Mouse (Mus musculus) left cerebral cortex, adult 9 months (tissue): ENCODE results near the gene Smug1.

ENCODE experiments used
- DNase-seq, 2 experiments: peaks; one replicate each; pipeline ENCODE4 v3.0.0; 2022; ENCODE audit warnings: low spot score in 2 of 2

The Smug1 gene

DNA sequence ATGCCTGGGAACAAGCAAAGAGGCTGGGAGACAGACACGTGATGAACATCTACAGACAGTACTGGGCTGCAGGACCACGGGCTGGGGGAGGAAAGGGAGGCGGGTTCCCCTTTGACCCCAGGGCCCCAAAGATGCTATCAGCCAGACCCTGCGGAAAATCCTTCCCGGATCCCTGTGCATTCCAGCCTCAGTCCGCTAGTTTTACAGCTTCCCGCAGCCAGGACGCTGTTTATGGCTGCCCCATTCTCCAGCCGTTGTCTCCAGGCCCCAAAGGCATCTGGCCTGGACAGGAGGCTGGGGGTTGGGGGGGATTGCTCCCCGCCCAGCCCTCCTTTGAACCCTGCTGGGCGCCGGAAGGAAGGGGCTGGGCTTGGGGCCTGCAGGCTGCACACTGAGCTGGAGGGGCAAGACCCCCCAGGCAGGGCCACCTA lies 10.7 kb upstream of the Smug1 start:
- no peak for DNase-seq

DNA sequence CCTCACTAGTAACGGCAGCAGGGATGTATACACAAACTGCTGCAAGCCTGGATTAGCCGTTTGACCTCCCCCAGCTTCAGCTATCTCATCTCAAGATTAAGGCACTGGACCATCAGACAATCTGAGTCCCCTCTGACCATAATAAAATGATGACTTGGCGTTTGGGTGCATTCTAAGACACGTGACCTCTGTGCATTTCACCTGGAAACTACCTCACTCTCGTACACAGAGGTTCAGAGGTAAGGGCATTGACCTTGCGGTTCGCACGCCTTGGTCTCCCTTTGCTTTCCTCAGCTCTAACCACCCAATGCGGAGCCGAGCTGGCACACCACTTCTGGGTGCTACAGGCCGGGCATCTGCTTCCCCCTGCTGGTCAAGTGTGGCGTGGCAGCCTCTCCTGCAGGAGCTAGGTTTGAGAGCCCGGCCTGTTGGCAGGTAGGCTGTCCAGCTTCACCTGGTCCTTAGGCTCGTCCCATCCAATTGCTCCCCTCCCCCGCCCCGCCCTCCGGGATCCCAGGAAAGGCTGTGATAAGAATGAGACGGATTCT lies 10.1 kb upstream of the Smug1 start:
- DNase-seq = peak in 1 of 2 experiments; percentile 91

GRCm38 (mm10) chr15:103173251-103173650 lies 6.4 kb upstream of the Smug1 start:
- DNase-seq = no peak

GRCm38 (mm10) chr15:103172537-103172936 lies 5.6 kb upstream of the Smug1 start:
- DNase-seq = peak in 1 of 2 experiments; percentile 50

- no peak for DNase-seq
Observed at GRCm38 (mm10) chr15:103171276-103171675, 4.4 kb upstream of the Smug1 start.

GRCm38 (mm10) chr15:103170316-103170679 lies 3.4 kb upstream of the Smug1 start:
- no peak for DNase-seq

DNA sequence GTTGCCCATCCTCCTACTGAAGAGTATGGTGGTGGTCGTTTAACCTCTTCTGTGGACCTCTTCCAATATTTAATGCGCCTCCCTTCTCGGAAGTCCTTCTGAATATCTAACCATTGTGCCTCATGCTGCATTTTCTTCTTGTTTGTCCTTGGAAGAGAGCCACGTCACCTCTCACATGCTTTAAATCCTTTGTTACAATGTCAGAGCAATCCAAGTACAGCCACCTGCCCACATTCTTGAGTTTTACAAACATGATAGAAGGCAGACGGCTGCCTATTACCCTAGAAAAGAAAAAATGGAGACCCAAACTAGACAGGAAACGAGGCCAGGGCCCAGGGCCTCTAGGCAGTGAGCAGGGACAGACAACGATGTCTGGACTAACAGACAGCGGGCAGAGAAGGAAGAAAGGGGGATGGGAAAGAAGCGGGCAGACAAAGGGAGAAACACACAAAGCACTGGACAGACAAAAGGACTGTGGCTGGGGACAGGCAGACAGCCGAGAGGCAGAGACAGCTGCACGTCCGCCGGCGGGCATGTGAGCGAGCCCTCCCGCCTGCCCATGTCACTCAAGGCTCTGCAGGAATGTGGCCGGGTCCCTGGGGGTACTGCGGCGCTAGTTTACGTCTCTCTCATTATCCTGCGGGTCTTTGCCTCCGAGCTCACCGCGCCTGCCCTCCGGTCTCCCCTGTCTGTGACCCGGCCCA lies 2.9 kb upstream of the Smug1 start:
- no peak for DNase-seq

DNA sequence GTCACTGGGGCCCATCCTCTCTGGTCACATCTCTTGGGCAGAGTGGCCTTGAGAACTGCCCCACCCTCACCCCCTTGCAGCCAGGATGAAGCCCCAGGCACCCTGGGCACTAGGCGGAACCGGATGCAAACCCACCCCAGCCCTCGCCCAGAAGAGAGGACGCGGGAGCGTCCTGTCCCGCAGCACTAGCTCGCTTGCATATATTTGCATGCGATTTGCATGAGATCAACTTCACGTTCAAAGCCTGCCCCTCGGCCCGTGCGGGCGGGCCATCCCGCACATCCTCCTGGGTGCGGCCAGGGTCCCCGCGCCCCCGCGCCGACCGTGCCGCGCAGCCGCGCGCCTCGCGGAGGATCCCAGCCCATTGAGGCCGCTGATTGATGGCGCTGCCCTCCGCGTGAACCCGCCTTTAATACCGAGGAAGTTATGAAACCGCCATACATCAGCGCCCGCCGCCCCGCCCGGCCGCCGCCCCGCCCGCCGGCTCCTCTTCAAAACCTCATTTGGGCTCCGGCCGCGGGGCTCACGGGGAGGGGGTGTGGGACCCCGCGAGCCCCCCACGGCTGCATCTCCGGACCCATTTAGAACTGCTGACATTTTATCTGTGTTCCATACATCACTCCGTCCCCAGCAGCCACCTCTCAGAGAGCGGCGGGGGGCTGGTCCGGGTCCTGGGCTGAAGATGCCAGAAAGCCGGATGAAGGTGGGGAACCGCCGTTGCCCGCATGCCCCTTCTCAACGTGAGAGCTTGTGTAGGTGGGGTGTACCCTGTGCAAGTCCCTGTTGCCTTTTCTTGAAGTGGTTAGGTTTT lies 2.1 kb upstream of the Smug1 start:
- no peak for DNase-seq

DNA sequence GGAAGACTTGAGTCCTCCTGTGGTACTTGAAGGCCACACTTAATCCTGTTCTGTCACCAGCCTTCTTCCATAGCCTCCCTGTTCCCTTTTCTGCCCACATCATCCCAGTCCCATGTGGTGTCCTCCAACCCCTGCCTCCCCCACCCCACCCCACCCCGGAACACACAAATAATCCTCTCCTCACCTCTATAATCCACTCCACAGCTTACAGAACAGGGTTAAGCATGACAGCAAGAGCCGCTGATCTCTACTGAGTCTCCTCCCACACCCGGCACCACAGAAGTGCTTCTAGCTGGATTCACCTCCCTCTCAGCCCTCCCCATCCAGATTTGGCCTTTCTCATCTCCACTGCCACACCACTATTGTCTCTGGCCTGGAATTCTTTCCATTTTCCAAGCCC lies 894 bp upstream of the Smug1 start:
- DNase-seq = no peak

DNA sequence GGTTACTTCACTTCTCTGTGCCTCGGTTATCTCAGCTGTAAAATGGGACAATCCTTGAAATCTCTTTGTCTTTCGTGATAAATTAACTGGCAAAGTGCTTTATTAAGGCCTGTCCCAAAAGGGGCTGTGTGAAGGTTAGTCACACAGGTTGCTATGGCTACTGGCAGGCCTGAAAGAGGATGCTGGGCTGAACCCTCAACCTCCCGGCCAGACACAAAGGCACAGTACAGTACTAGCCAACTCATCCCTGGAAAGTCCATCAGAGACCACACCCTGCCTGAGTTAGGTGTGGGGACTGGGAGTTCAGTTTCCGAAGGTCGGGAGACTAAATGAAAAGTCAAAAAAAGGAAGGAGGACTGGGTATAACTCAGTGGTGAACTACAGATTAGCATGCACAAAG lies 968 bp downstream of the Smug1 start:
- no peak for DNase-seq

DNA sequence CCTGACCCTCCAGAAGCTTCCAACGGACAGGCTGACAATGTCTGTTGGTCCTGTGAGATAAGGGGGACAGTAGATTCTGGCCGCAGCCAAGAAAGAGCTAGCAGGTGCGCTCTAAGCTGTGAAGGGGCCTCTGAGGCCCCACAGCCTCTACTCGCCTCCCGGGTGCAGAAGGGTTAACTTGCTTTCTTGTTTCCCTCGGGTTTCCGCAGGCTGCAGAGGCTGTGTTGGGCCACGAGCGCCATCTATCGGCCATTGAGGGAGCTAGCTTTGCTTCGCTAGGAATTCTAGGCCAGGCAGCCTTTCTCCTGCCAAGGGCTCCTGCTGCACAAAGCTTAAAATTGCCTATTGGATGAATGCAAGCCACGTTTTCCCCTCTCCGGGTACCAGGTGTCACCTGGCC lies 1.5 kb downstream of the Smug1 start:
- peak; percentile 55 to 91 for DNase-seq

- peak; percentile 83 to 95 for DNase-seq
Observed at GRCm38 (mm10) chr15:103163182-103163919, 3.5 kb downstream of the Smug1 start.

DNA sequence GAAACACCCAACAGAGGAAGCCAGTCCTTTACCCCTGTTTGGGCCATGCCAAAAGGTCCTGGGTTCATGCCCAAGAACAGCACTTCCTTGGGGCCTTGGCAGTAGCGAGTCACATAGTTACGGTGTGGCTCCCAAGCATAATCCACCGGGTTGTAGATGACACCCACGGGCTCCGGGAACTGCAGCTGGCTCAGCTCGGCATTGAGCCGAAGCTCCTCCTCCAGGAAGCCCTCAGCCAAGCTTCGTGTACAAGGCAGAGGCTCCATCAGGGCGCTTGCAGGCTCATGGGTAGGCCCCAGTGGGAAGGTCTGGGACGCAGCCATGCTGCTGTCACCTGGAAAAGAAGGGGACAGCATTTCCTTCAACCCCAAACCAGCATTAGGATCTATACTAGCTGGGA lies 9.3 kb downstream of the Smug1 start:
- DNase-seq = peak in 1 of 2 experiments; percentile 54

DNA sequence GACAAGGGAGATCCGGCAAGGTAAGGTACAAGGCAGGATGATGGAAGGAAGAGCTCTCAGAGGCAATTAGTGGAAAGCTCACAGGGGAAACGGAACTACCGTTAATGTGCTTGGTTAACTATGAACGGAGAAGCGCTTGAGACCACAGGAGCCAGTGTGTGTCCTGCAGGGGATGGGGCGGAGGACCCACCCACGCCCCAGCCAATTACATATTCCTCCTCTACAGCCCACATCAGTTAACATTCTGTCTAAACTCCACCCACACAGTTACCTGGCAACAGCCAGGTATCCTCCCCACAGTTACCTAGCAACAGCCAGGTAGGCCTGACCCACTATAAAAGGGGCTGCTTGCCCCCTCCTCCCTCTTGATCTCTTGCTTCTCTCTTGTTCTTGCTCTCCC lies 10.0 kb downstream of the Smug1 start:
- DNase-seq = no peak

- no peak for DNase-seq
Observed at GRCm38 (mm10) chr15:103155366-103156321, 11.2 kb downstream of the Smug1 start.

DNA sequence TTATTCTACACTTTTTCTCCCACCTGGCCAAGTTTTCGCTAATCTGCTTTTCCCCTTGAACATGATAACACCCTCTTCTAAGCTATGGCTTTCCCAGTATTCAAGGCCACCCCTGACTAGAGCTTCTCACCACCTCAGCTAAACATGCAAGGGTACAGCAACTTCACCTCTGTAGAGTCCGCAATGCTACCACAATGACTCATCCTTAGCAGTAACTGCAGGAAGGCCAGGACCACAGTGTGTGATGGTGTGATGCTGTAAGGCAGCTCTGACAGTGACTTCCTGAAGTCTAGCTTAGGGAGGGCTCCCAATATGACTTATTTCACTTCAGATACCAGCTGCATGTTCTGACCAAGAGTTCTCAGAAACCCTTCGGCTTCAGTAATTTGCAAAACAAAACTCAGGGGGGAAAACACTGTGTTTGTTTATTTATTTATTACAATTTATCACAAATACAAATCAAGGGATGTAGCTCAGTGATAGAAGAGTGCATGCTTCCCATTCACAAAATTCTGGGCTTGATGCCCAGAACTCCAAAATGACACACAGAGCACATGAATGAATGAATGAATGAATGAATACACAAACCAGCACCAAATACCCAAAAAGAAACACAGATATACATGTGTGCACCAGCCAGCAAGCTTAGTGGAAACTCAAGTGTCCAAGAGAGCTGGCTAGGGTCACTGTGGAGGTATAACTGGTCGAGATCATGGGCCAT lies 13.8 kb downstream of the Smug1 start:
- DNase-seq = no peak

DNA sequence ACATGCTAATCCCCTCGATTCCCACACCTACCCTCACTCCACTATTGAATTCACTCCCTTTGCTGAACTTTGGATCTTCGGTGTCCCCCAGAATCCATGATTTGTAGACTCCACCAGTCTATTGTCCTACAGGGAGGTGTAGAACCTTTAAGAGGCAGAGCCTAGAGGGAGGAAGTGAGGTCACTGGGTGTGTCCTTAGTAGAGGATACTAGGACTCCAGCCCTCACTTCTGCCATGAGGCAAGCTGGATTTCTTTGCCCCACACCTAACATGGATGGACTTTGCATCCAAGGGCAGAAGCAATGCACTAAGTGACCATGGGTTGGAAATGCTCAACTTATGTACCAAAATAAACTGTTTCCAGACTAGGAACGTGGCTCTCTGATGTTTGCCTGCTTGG lies 14.5 kb downstream of the Smug1 start:
- no peak for DNase-seq

GRCm38 (mm10) chr15:103147779-103148178 lies 19.1 kb downstream of the Smug1 start:
- DNase-seq = no peak

GRCm38 (mm10) chr15:103147422-103147690 lies 19.5 kb downstream of the Smug1 start:
- DNase-seq = no peak

DNA sequence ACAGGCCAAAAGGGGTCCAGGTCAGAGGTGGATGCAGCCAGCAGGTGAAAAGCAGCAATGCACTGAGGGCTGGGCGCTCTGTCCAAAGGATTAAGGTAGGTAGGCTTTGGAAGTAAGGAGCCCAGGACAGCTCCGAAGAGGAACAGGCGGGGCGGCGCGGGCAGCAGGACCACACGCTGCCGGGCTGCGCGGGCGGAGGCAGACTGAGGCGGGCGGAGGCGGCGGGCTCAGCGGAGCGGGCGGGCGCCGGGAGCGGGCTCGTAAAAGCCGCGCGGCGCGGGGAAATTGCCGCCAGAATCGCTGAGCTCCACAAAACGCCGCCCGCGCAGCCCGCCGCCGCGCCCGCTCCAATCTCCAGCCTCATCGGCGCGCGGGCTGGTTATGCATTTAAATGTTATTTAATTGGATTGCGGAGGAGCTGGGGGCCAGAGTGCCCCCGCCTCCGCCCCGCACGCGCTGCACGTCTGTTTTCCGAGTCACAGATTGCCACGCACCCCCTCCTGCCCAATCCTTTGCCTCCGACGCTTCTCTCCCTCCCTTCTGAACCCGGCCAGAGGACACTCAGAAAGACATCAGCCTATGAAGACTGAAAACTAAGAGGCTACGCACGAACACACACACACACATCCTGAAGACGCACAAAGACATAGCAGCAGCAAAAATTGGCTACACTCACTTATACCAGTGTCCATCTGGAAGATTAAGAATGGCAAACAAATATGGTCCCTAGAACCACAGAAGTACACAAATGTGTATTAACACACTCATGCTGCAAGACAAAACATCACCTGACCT lies 20.1 kb downstream of the Smug1 start:
- DNase-seq = peak in 1 of 2 experiments; percentile 68
